Mouse (Mus musculus): ENCODE data around the gene Il1rap.

GRCm38 (mm10) chr16:26713538-26714316 is 132.2 kb downstream of the Il1rap start:
- TF ChIP-seq CTCF (IDR thresholded peaks at IDR 0.05; ENCODE audit: borderline replicate concordance, insufficient read depth, low read depth, low read length) (no peak), POLR2A (IDR thresholded peaks at IDR 0.05; ENCODE audit: borderline replicate concordance, insufficient read depth, low read length) (no peak)
